Mouse (Mus musculus) myocyte (in vitro differentiated cells): ENCODE measurements around the gene Rnd3.

ENCODE experiments used
- CEBPB ChIP-seq: IDR thresholded peaks from 2 replicates; pipeline ENCODE4 v1.6.1; 2011; ENCODE audit warnings: mild to moderate bottlenecking, moderate library complexity; ENCODE audit not compliant: poor library complexity, insufficient read depth, severe bottlenecking
- MYOG ChIP-seq, 3 experiments: IDR thresholded peaks; one replicate each; pipeline ENCODE4 v1.6.1; 2011; ENCODE audit warnings: control low read depth in 2 of 3, low read depth in 2 of 3, mild to moderate bottlenecking in 2 of 3; ENCODE audit not compliant: insufficient read length in 2 of 3, control insufficient read depth in 1 of 3, insufficient read depth in 1 of 3
- POLR2A ChIP-seq: IDR thresholded peaks from one replicate; pipeline ENCODE4 v1.6.1; 2011; ENCODE audit warnings: low read depth, mild to moderate bottlenecking, control low read depth, moderate library complexity; ENCODE audit not compliant: insufficient read length
- POLR2AphosphoS2 ChIP-seq: IDR thresholded peaks from one replicate; pipeline ENCODE4 v1.6.1; 2011; ENCODE audit warnings: low read depth, control low read depth; ENCODE audit not compliant: insufficient read length

DNA sequence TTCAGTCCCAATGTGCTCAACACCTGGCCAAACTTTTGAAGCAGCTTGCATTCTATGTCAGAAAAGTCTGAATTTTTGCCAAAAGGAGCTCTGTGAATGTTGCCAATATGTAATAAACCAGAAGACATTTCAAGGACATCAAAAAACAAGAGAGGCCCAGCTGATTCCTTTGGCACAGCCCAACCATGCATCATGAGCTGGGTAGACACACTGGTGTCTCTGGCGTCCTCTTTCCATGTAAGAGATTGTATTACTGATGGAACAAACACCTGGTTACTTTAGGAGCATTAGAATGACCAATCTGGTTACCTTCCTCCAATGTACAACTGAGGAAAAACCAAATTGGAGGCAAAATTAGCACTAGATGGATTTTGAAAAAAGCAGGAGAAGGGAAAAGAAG, 6.5 kb downstream of the Rnd3 start:
- TF ChIP-seq POLR2AphosphoS2 (no peak), CEBPB (no peak), MYOG (IDR thresholded peaks at IDR 0.05; ENCODE audit: control insufficient read depth in 1 of 3, insufficient read depth in 1 of 3, insufficient read length in 2 of 3, low read depth in 2 of 3) (no peak), POLR2A (no peak)
